Mouse (Mus musculus): ENCODE measurements around the gene Npat. TPM values are rescaled to one million over a fixed set of nuclear protein-coding genes. Genes with fewer than 3 reads are reported as not detected.
A peak's percentile ranks its signal among the peaks of the same experiment; 100 is the strongest.

Npat gene
- polyA plus RNA-seq, 1 experiment: 1.8 TPM

DNA sequence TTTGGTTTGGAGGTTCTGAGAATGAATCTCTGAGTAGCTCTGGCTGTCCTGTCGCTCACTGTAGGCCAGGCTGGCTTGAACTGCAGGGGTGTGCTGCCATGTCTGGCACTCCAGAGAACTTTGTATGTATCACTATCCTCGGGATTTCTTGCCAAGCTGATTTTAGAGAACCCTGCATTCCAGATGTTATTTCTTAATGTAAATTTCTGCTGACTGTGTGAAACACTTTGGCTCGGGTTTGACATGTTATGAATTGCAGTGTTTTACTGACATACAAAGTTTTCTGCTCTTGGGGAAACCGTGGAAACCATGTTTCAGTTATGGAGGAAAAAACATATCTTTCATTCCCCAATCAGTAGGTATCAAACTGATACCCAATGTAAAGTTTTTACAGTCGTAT lies 38.9 kb downstream of the Npat start:
- H3K27me3 ChIP-seq (ENCODE audit: control insufficient read depth, insufficient read depth, insufficient read length): no peaks in the 10 kb centered on the region
- peaks cover 24% of the 10 kb centered on the region for H3K36me3 ChIP-seq (ENCODE audit: control insufficient read depth, insufficient read depth)
- no peak overlapping the region for H3K4me3 ChIP-seq
- H3K79me2 ChIP-seq (ENCODE audit: control insufficient read depth, insufficient read depth): no peaks in the 10 kb centered on the region
- no peak overlapping the region for H3ac ChIP-seq (ENCODE audit: control insufficient read depth, insufficient read length)
- H3K4me2 ChIP-seq (ENCODE audit: low read depth): no peak overlapping the region
- TF ChIP-seq SRF (IDR thresholded peaks at IDR 0.05; ENCODE audit: control insufficient read depth, insufficient read length, low read depth) (no peak), REST (IDR thresholded peaks at IDR 0.05; ENCODE audit: insufficient read depth, insufficient read length) (no peak), MYOD1 (IDR thresholded peaks at IDR 0.05; ENCODE audit: control insufficient read depth in 1 of 3, insufficient read length in 2 of 3, low read depth in 2 of 3) (no peak)

DNA sequence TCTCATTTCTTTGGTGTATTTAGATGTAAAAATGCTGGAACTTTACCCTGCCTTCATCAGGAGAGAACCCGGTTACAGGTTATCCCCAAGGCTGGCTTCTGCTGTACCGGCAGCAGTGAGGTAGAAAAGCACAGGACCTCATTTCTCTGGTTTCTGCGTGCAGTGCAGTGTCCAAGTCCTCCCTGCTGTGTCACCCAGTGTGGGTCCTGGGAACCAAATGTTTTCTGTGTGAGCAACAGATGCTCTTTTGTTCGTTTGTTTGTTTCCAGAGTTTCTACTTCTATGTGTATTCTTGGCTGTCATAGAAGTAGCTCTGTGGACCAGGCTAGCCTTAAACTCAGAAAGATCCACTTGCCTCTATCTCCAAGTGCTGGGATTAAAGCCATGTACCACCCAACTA lies 45.0 kb downstream of the Npat start:
- H3ac ChIP-seq (ENCODE audit: control insufficient read depth, insufficient read length): no peak overlapping the region
- TF ChIP-seq SRF (IDR thresholded peaks at IDR 0.05; ENCODE audit: control insufficient read depth, insufficient read length, low read depth): no peak
- no peak for TF ChIP-seq MYOD1 (IDR thresholded peaks at IDR 0.05; ENCODE audit: control insufficient read depth in 1 of 3, insufficient read length in 2 of 3, low read depth in 2 of 3)
- TF ChIP-seq MAX (IDR thresholded peaks at IDR 0.05; ENCODE audit: low read depth): no peak
- no peak for TF ChIP-seq REST (IDR thresholded peaks at IDR 0.05; ENCODE audit: insufficient read depth, insufficient read length)
- TF ChIP-seq MYOG (IDR thresholded peaks at IDR 0.05; ENCODE audit: control insufficient read depth in 1 of 3, insufficient read depth in 1 of 3, insufficient read length in 2 of 3, low read depth in 2 of 3): no peak
- TF ChIP-seq POLR2A (IDR thresholded peaks at IDR 0.05; ENCODE audit: insufficient read length, low read depth): no peak
- TF ChIP-seq TCF3 (IDR thresholded peaks at IDR 0.05; ENCODE audit: insufficient read length, low read depth): no peak
- TF ChIP-seq POLR2AphosphoS2 (IDR thresholded peaks at IDR 0.05; ENCODE audit: insufficient read length, low read depth): no peak
- no peak for TF ChIP-seq CEBPB (IDR thresholded peaks at IDR 0.05; ENCODE audit: insufficient read depth, poor library complexity, severe bottlenecking)
- TF ChIP-seq TCF12 (IDR thresholded peaks at IDR 0.05; ENCODE audit: insufficient read depth, poor library complexity, severe bottlenecking): no peak
- no peak for TF ChIP-seq E2F4 (IDR thresholded peaks at IDR 0.05; ENCODE audit: insufficient read depth)
- TF ChIP-seq USF1 (IDR thresholded peaks at IDR 0.05; ENCODE audit: low read depth): no peak
- peaks cover 34% of the 10 kb centered on the region for H3K36me3 ChIP-seq (ENCODE audit: control insufficient read depth, insufficient read depth)

DNA sequence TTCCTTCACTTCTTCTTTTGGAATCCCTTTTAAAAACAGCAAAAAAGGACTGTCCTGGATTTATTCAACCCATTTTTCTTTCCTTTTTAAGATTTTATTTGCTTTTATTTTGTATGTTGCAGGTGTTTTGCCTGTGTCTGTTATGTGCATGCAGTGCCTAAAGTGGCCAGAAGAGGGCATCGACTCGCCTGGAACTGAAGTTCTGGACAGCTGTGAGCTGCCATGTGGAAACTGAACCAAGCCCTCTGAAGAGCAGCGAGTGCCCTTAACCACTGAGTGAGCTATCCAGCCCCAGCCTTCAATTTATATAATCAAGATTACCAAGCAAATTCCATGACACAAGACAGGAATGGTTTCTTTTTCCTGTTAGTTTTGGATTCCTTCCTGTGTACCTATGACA lies 57.9 kb downstream of the Npat start:
- Histone ChIP-seq H3K36me3 (ENCODE audit: control insufficient read depth, insufficient read depth) (peaks cover 22% of the 10 kb centered on the region), H3ac (ENCODE audit: control insufficient read depth, insufficient read length) (no peak overlapping the region), H3K4me2 (ENCODE audit: low read depth) (no peak overlapping the region), H3K27me3 (ENCODE audit: control insufficient read depth, insufficient read depth, insufficient read length) (no peaks in the 10 kb centered on the region), H3K4me3 (no peak overlapping the region), H3K79me2 (ENCODE audit: control insufficient read depth, insufficient read depth) (peaks cover 9% of the 10 kb centered on the region)
- no peak for TF ChIP-seq CEBPB (IDR thresholded peaks at IDR 0.05; ENCODE audit: insufficient read depth, poor library complexity, severe bottlenecking)
- no peak for TF ChIP-seq POLR2A (IDR thresholded peaks at IDR 0.05; ENCODE audit: insufficient read length, low read depth)
- no peak for TF ChIP-seq POLR2AphosphoS2 (IDR thresholded peaks at IDR 0.05; ENCODE audit: insufficient read length, low read depth)
- TF ChIP-seq REST (IDR thresholded peaks at IDR 0.05; ENCODE audit: insufficient read depth, insufficient read length): no peak
- no peak for TF ChIP-seq E2F4 (IDR thresholded peaks at IDR 0.05; ENCODE audit: insufficient read depth)
- TF ChIP-seq TCF3 (IDR thresholded peaks at IDR 0.05; ENCODE audit: insufficient read length, low read depth): no peak
- TF ChIP-seq MYOG (IDR thresholded peaks at IDR 0.05; ENCODE audit: control insufficient read depth in 1 of 3, insufficient read depth in 1 of 3, insufficient read length in 2 of 3, low read depth in 2 of 3): peak; percentile 16 to 67 (median 67)
- no peak for TF ChIP-seq USF1 (IDR thresholded peaks at IDR 0.05; ENCODE audit: low read depth)
- peak in 2 of 3 experiments; percentile 45 to 63 for TF ChIP-seq MYOD1 (IDR thresholded peaks at IDR 0.05; ENCODE audit: control insufficient read depth in 1 of 3, insufficient read length in 2 of 3, low read depth in 2 of 3)
- TF ChIP-seq MAX (IDR thresholded peaks at IDR 0.05; ENCODE audit: low read depth): no peak
- TF ChIP-seq SRF (IDR thresholded peaks at IDR 0.05; ENCODE audit: control insufficient read depth, insufficient read length, low read depth): no peak
- no peak for TF ChIP-seq TCF12 (IDR thresholded peaks at IDR 0.05; ENCODE audit: insufficient read depth, poor library complexity, severe bottlenecking)

More for the DNA sequence above, 45.0 kb downstream of the Npat start:
- Histone ChIP-seq H3K4me3 (no peak overlapping the region), H3K79me2 (ENCODE audit: control insufficient read depth, insufficient read depth) (no peaks in the 10 kb centered on the region), H3K4me2 (ENCODE audit: low read depth) (no peak overlapping the region), H3K27me3 (ENCODE audit: control insufficient read depth, insufficient read depth, insufficient read length) (no peaks in the 10 kb centered on the region)

DNA sequence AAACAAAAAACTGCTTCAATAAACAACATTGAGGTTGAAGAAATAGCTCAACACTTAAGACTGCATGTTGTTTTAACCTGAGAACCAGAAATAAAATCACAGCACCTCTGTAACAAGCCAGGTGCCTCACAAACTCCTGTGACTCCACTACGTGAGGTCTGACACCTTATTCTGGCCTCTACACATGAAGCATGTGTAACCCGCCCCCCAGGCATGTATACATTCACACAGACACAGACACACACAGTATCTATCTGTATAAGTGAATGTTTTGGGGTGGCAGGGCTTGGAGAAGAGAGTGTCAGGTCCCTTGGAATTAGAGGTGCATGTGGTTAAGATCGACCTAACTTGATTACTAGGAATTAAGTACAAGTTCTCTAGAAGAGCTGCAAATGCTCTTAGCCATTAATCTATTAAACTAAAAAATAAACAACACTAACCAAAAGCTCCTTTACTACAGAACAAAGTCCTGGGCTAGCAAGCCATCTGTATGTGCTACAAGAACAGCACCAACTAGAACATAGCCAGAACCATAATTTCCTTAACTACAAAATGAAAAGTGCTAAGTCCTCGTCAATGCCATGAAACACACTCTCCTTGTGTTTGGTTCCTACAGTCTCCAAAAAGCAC lies 60.2 kb downstream of the Npat start:
- no peaks in the 10 kb centered on the region for H3K27me3 ChIP-seq (ENCODE audit: control insufficient read depth, insufficient read depth, insufficient read length)
- H3K79me2 ChIP-seq (ENCODE audit: control insufficient read depth, insufficient read depth): peaks cover 21% of the 10 kb centered on the region
- no peak overlapping the region for H3ac ChIP-seq (ENCODE audit: control insufficient read depth, insufficient read length)
- no peak overlapping the region for H3K4me2 ChIP-seq (ENCODE audit: low read depth)
- no peak for TF ChIP-seq CEBPB (IDR thresholded peaks at IDR 0.05; ENCODE audit: insufficient read depth, poor library complexity, severe bottlenecking)
- no peak for TF ChIP-seq TCF12 (IDR thresholded peaks at IDR 0.05; ENCODE audit: insufficient read depth, poor library complexity, severe bottlenecking)
- TF ChIP-seq SRF (IDR thresholded peaks at IDR 0.05; ENCODE audit: control insufficient read depth, insufficient read length, low read depth): no peak
- no peak for TF ChIP-seq TCF3 (IDR thresholded peaks at IDR 0.05; ENCODE audit: insufficient read length, low read depth)
- no peak for TF ChIP-seq E2F4 (IDR thresholded peaks at IDR 0.05; ENCODE audit: insufficient read depth)
- no peak for TF ChIP-seq USF1 (IDR thresholded peaks at IDR 0.05; ENCODE audit: low read depth)
- no peak for TF ChIP-seq MYOG (IDR thresholded peaks at IDR 0.05; ENCODE audit: control insufficient read depth in 1 of 3, insufficient read depth in 1 of 3, insufficient read length in 2 of 3, low read depth in 2 of 3)
- TF ChIP-seq REST (IDR thresholded peaks at IDR 0.05; ENCODE audit: insufficient read depth, insufficient read length): no peak
- no peak for TF ChIP-seq MYOD1 (IDR thresholded peaks at IDR 0.05; ENCODE audit: control insufficient read depth in 1 of 3, insufficient read length in 2 of 3, low read depth in 2 of 3)
- TF ChIP-seq POLR2A (IDR thresholded peaks at IDR 0.05; ENCODE audit: insufficient read length, low read depth): no peak
- no peak for TF ChIP-seq POLR2AphosphoS2 (IDR thresholded peaks at IDR 0.05; ENCODE audit: insufficient read length, low read depth)
- TF ChIP-seq MAX (IDR thresholded peaks at IDR 0.05; ENCODE audit: low read depth): no peak
- H3K4me3 ChIP-seq: no peak overlapping the region
- H3K36me3 ChIP-seq (ENCODE audit: control insufficient read depth, insufficient read depth): peaks cover 15% of the 10 kb centered on the region
